Mouse (Mus musculus): ENCODE results near the gene Fbxo9. TPM values are rescaled to one million over a fixed set of nuclear protein-coding genes. Genes with fewer than 3 reads are reported as not detected.

The Fbxo9 gene
- polyA plus RNA-seq, 1 experiment from 2014 or later = 40.9 TPM

- H3K4me2 ChIP-seq (replicated peaks) = no peak overlapping the region
These were observed 55.0 kb downstream of the Fbxo9 start for GRCm38 (mm10) chr9:78053821-78054220.

DNA sequence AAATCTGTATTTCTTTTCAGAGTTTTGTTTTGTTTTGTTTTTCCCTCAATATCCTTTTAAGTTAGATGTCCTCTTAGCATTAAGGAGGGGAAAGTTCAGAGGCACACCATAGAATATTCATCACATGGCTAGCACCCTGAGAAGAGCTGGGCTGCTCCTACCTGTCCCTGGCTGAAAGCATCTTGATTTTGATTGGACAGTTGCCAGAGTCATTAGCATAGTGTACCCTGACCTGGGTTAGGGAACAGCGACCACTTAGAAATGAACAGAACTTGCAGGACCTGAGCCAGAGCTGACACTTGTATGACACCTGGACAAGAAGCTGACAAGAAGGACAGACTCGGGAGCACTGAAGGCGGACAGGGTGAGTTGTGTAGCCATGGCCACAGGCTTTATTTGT lies 57.2 kb downstream of the Fbxo9 start, which contains the start of gene Gcm1:
Gcm1 (plus strand) TSS at position 248 of the 400 bp plus-strand sequence.
- ATAC-seq = peak; percentile 86
- 46% methylated on average over 3 of the region's 3 CpGs for WGBS

More at GRCm38 (mm10) chr9:78053821-78054220, 55.0 kb downstream of the Fbxo9 start:
- Histone ChIP-seq H3K9ac (no peak overlapping the region), H3K4me1 (replicated peaks) (no peaks in the 10 kb centered on the region), H3K27ac (no peak overlapping the region), H3K36me3 (no peaks in the 10 kb centered on the region), H3K27me3 (replicated peaks) (no peaks in the 10 kb centered on the region), H3K9me3 (no peaks in the 10 kb centered on the region), H3K4me3 (replicated peaks) (no peak overlapping the region)
- WGBS = 72% methylated on average over 8 of the region's 8 CpGs
- ATAC-seq = no peak

GRCm38 (mm10) chr9:78050452-78050970 lies 58.4 kb downstream of the Fbxo9 start:
- Histone ChIP-seq H3K36me3 (no peaks in the 10 kb centered on the region), H3K9ac (no peak overlapping the region), H3K4me1 (replicated peaks) (no peaks in the 10 kb centered on the region), H3K27ac (no peak overlapping the region), H3K4me2 (replicated peaks) (no peak overlapping the region), H3K27me3 (replicated peaks) (no peaks in the 10 kb centered on the region), H3K9me3 (no peaks in the 10 kb centered on the region), H3K4me3 (replicated peaks) (no peak overlapping the region)
- 52% methylated on average over 5 of the region's 5 CpGs for WGBS
- ATAC-seq = no peak

More for the DNA sequence above, 57.2 kb downstream of the Fbxo9 start, which contains the start of gene Gcm1:
- Histone ChIP-seq H3K9ac (no peak within 1 kb of the TSS), H3K36me3 (no peaks in the 10 kb centered on the region), H3K27ac (no peak within 1 kb of the TSS), H3K4me1 (replicated peaks) (no peaks in the 10 kb centered on the region), H3K9me3 (no peaks in the 10 kb centered on the region), H3K4me2 (replicated peaks) (no peak within 1 kb of the TSS), H3K4me3 (replicated peaks) (no peak within 1 kb of the TSS), H3K27me3 (replicated peaks) (no peaks in the 10 kb centered on the region)

DNA sequence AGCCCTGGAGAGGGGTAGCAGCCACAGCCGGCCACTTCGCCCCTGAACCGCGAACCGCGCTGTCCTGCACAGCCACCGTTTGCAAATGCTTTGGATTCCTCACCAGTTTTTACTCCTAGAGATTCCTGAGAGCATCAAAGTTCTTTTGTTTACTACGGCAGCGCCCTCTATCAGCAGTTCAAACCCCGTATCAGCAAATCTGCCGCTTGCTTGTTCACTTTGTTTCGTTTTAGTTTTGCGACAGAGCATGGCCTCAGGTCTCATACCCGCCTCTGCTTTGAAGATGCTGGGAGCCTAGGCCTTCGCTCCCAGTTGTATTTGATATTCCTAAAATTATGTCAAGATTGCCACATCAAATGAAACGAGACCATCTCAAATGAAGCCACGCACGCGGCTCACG lies 62.1 kb downstream of the Fbxo9 start:
- Histone ChIP-seq H3K9me3 (no peaks in the 10 kb centered on the region), H3K9ac (no peak overlapping the region), H3K36me3 (no peaks in the 10 kb centered on the region), H3K27me3 (replicated peaks) (no peaks in the 10 kb centered on the region), H3K4me1 (replicated peaks) (no peaks in the 10 kb centered on the region), H3K4me3 (replicated peaks) (peak overlapping the region; percentile 21), H3K27ac (no peak overlapping the region), H3K4me2 (replicated peaks) (peak overlapping the region; percentile 31; the same call in 1 of the 2 replicates)
- 51% methylated on average over 20 of the region's 20 CpGs for WGBS
- no peak for ATAC-seq

GRCm38 (mm10) chr9:78045171-78045570 lies 63.7 kb downstream of the Fbxo9 start:
- ATAC-seq = peak; percentile 66
- 43% methylated on average over 6 of the region's 6 CpGs for WGBS
- no peaks in the 10 kb centered on the region for H3K4me1 ChIP-seq (replicated peaks)
- no peak overlapping the region for H3K9ac ChIP-seq
- no peak overlapping the region for H3K4me3 ChIP-seq (replicated peaks)
- H3K4me2 ChIP-seq (replicated peaks) = no peak overlapping the region
- H3K36me3 ChIP-seq = no peaks in the 10 kb centered on the region
- no peak overlapping the region for H3K27ac ChIP-seq
- H3K9me3 ChIP-seq = no peaks in the 10 kb centered on the region
- H3K27me3 ChIP-seq (replicated peaks) = no peaks in the 10 kb centered on the region

GRCm38 (mm10) chr9:78038755-78039489 lies 69.9 kb downstream of the Fbxo9 start:
- H3K4me2 ChIP-seq (replicated peaks) = no peak overlapping the region
- ATAC-seq = peak; percentile 73

DNA sequence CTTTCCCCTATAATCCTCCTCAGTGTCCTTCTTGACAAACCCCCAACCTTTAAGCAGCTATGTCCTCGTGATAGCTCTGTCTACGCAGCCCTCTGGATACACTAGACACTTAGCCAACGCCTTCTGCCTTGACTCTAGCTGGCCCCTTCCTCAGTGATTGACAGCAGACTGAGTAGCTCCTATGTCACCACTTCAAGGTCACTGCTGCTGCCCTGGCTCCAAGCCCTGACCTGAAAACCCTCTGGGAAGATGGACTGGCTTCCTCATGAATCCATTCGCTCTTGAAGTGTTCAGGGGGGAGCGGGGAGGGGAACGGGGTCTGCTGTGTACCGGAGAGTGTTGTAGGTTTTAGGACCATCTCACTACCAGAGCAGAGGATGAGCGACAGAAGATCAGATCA lies 73.0 kb downstream of the Fbxo9 start:
- Histone ChIP-seq H3K4me3 (replicated peaks) (no peak overlapping the region), H3K9me3 (no peaks in the 10 kb centered on the region), H3K27me3 (replicated peaks) (no peaks in the 10 kb centered on the region), H3K4me1 (replicated peaks) (no peaks in the 10 kb centered on the region), H3K9ac (no peak overlapping the region), H3K4me2 (replicated peaks) (no peak overlapping the region), H3K36me3 (no peaks in the 10 kb centered on the region), H3K27ac (no peak overlapping the region)
- ATAC-seq = no peak
- WGBS = 86% methylated on average over 8 of the region's 8 CpGs

More at GRCm38 (mm10) chr9:78038755-78039489, 69.9 kb downstream of the Fbxo9 start:
- WGBS = 37% methylated on average over 18 of the region's 18 CpGs
- H3K9ac ChIP-seq = no peak overlapping the region
- H3K27ac ChIP-seq = no peak overlapping the region
- no peaks in the 10 kb centered on the region for H3K4me1 ChIP-seq (replicated peaks)
- H3K27me3 ChIP-seq (replicated peaks) = no peaks in the 10 kb centered on the region
- no peaks in the 10 kb centered on the region for H3K9me3 ChIP-seq
- H3K4me3 ChIP-seq (replicated peaks) = no peak overlapping the region
- H3K36me3 ChIP-seq = no peaks in the 10 kb centered on the region

DNA sequence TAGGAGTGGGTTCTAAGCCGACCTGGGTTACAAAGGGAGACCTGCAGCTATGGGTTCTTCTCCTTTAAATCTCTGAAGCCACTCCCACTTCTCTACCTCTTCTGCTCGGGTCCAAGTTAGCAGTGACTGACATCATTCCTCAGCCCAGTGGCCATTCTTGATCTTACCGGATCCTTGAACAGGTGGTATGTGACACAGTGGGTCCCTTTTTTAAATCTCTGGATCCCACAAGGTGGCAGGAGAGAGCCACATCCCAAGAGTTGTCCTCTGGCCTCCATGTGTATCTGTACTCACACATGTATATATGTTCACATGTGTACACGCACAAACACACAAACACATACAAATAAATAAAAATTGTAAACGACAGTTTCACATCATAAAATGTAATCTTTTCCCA lies 73.6 kb downstream of the Fbxo9 start:
- H3K27me3 ChIP-seq (replicated peaks) = no peaks in the 10 kb centered on the region
- 79% methylated on average over 5 of the region's 5 CpGs for whole genome bisulfite sequencing
- no peak overlapping the region for H3K4me3 ChIP-seq (replicated peaks)
- no peak overlapping the region for H3K27ac ChIP-seq
- no peaks in the 10 kb centered on the region for H3K36me3 ChIP-seq
- H3K9ac ChIP-seq = no peak overlapping the region
- ATAC-seq = no peak
- H3K4me2 ChIP-seq (replicated peaks) = no peak overlapping the region
- H3K9me3 ChIP-seq = no peaks in the 10 kb centered on the region
- no peaks in the 10 kb centered on the region for H3K4me1 ChIP-seq (replicated peaks)

DNA sequence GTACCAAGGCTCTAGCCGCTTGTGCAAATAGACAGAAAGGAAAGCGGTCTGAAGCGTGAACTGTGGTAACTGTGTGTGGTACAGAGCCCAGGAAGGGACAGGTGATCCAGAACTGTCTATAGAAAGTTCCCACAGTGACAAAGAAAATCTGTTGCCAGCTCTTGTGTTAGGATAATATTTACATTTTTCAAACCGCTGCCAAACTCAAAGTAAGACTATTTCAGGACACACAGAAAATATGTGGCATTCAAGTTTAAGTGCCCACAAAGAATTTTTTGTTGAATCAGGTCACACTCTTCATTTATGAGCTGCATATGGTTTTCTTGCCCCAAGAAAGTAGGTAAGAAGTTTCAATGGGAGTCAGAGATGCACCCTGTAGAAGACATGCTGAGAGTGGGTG lies 75.9 kb downstream of the Fbxo9 start:
- no peak overlapping the region for H3K27ac ChIP-seq
- ATAC-seq = no peak
- 86% methylated on average over 4 of the region's 4 CpGs for WGBS

More for the DNA sequence above, 75.9 kb downstream of the Fbxo9 start:
- Histone ChIP-seq H3K9ac (no peak overlapping the region), H3K4me1 (replicated peaks) (no peaks in the 10 kb centered on the region), H3K4me2 (replicated peaks) (no peak overlapping the region), H3K9me3 (no peaks in the 10 kb centered on the region), H3K4me3 (replicated peaks) (no peak overlapping the region), H3K36me3 (no peaks in the 10 kb centered on the region), H3K27me3 (replicated peaks) (no peaks in the 10 kb centered on the region)

Other genes starting within 250 kb of the Fbxo9 start
- gene Elovl5, start 191.7 kb downstream of the Fbxo9 start, polyA plus RNA-seq (2015; fragmentation: Nextera tagmentation; extraction: Ambion mirVana) = 70.9 and 76.9 TPM in 2 replicates
- not detected in 2 replicates for gene Gcm1, start 57.1 kb downstream of the Fbxo9 start, polyA plus RNA-seq (2015; fragmentation: Nextera tagmentation; extraction: Ambion mirVana)
- 25.7 and 26.3 TPM in 2 replicates for gene Ick, start 127 bp upstream of the Fbxo9 start, polyA plus RNA-seq (2015; fragmentation: Nextera tagmentation; extraction: Ambion mirVana)
- gene Gsta4, start 73.7 kb upstream of the Fbxo9 start, polyA plus RNA-seq (2015; fragmentation: Nextera tagmentation; extraction: Ambion mirVana) = 56.0 and 56.9 TPM in 2 replicates
- gene Gsta1, start 121.6 kb upstream of the Fbxo9 start, polyA plus RNA-seq (2015; fragmentation: Nextera tagmentation; extraction: Ambion mirVana) = 61.1 and 68.1 TPM in 2 replicates
- gene Gm3776, start 148.1 kb upstream of the Fbxo9 start, polyA plus RNA-seq (2015; fragmentation: Nextera tagmentation; extraction: Ambion mirVana) = 45.9 and 53.7 TPM in 2 replicates
- 0.93 and 1.2 TPM in 2 replicates for gene Gm10639, start 180.9 kb upstream of the Fbxo9 start, polyA plus RNA-seq (2015; fragmentation: Nextera tagmentation; extraction: Ambion mirVana)
- gene Omt2a, start 205.7 kb upstream of the Fbxo9 start, polyA plus RNA-seq (2015; fragmentation: Nextera tagmentation; extraction: Ambion mirVana) = not detected in 2 replicates
- gene Omt2b, start 218.5 kb upstream of the Fbxo9 start, polyA plus RNA-seq (2015; fragmentation: Nextera tagmentation; extraction: Ambion mirVana) = not detected in 2 replicates
- gene Gsta2, start 246.7 kb upstream of the Fbxo9 start, polyA plus RNA-seq (2015; fragmentation: Nextera tagmentation; extraction: Ambion mirVana) = 35.3 and 36.5 TPM in 2 replicates

Measured in intestine, embryonic 15.5 days (tissue).